8 mouse cellular contexts compared by ENCODE assay signal in genomic region chr11:70608381-70609066, GRCm38 (mm10). TPM values are rescaled to one million over a fixed set of nuclear protein-coding genes. Genes with fewer than 3 reads are reported as not detected.
A peak's percentile ranks its signal among the peaks of the same experiment; 100 is the strongest.
DNase-seq lines count a peak whose midpoint lies in the region; ATAC-seq and TF ChIP-seq lines count a peak whose summit lies in the region.

No protein-coding gene starts in this region.

- peak; percentile 49; the same call in 1 of the 2 replicates for TF ChIP-seq CTCF in thymus, adult 2 months (IDR thresholded peaks at IDR 0.05; ENCODE audit: borderline replicate concordance, control insufficient read depth, extremely low read depth, insufficient read depth, low read length, poor library complexity)
- peak; percentile 58 for TF ChIP-seq CTCF in liver, postnatal 0 days (IDR thresholded peaks at IDR 0.05; ENCODE audit: low read depth)

- H3K4me2 ChIP-seq in forebrain, embryonic 11.5 days (ENCODE audit: low read depth, low read length, severe bottlenecking), result no peak overlapping the region
- no peak overlapping the region for H3K4me2 ChIP-seq in forebrain, embryonic 12.5 days
- no peak overlapping the region for H3K4me2 ChIP-seq in liver, postnatal 0 days (ENCODE audit: low read depth, low read length)
- H3K4me2 ChIP-seq in midbrain, embryonic 15.5 days, result no peak overlapping the region

- H3K9ac ChIP-seq in forebrain, embryonic 11.5 days (ENCODE audit: low read length), result no peak overlapping the region
- no peak overlapping the region for H3K9ac ChIP-seq in forebrain, embryonic 12.5 days
- H3K9ac ChIP-seq in liver, postnatal 0 days (replicated peaks), result no peak overlapping the region
- H3K9ac ChIP-seq in midbrain, embryonic 15.5 days, result no peak overlapping the region

- no peaks in the 10 kb centered on the region; the same call in 1 of the 2 replicates for H3K36me3 ChIP-seq in forebrain, embryonic 11.5 days (ENCODE audit: control insufficient read depth, insufficient read depth, low read length)
- peaks cover 92% of the 10 kb centered on the region for H3K36me3 ChIP-seq in forebrain, embryonic 12.5 days (replicated peaks)
- H3K36me3 ChIP-seq in thymus, adult 2 months (ENCODE audit: control insufficient read depth, insufficient read depth, low read length), result peaks cover 40% of the 10 kb centered on the region
- H3K36me3 ChIP-seq in liver, postnatal 0 days (replicated peaks; ENCODE audit: insufficient read depth, low read length), result peaks cover 44% of the 10 kb centered on the region
- H3K36me3 ChIP-seq in midbrain, embryonic 15.5 days (replicated peaks), result peaks cover 67% of the 10 kb centered on the region

- no peaks in the 10 kb centered on the region for H3K9me3 ChIP-seq in forebrain, embryonic 11.5 days (ENCODE audit: control insufficient read depth, low read length)
- H3K9me3 ChIP-seq in forebrain, embryonic 12.5 days, result no peaks in the 10 kb centered on the region
- no peaks in the 10 kb centered on the region for H3K9me3 ChIP-seq in liver, postnatal 0 days (ENCODE audit: low read length)
- no peaks in the 10 kb centered on the region for H3K9me3 ChIP-seq in midbrain, embryonic 15.5 days

- H3K4me1 ChIP-seq in forebrain, embryonic 11.5 days (replicated peaks; ENCODE audit: control insufficient read depth, insufficient read depth, low read length), result no peaks in the 10 kb centered on the region
- no peaks in the 10 kb centered on the region for H3K4me1 ChIP-seq in forebrain, embryonic 12.5 days
- H3K4me1 ChIP-seq in thymus, adult 2 months (replicated peaks; ENCODE audit: control insufficient read depth, insufficient read depth, low read length), result no peaks in the 10 kb centered on the region
- no peaks in the 10 kb centered on the region for H3K4me1 ChIP-seq in liver, postnatal 0 days (ENCODE audit: insufficient read depth)
- no peaks in the 10 kb centered on the region for H3K4me1 ChIP-seq in midbrain, embryonic 15.5 days

- no peak for TF ChIP-seq POLR2A in thymus, adult 2 months (IDR thresholded peaks at IDR 0.05; ENCODE audit: control insufficient read depth, extremely low read depth, insufficient read depth, low read length, poor library complexity)

- H3K27ac ChIP-seq in forebrain, embryonic 11.5 days (ENCODE audit: low read depth, low read length), result no peak overlapping the region
- no peak overlapping the region for H3K27ac ChIP-seq in forebrain, embryonic 12.5 days
- H3K27ac ChIP-seq in thymus, adult 2 months (ENCODE audit: control insufficient read depth, insufficient read depth, low read length), result no peak overlapping the region
- H3K27ac ChIP-seq in liver, postnatal 0 days (ENCODE audit: low read depth), result no peak overlapping the region
- H3K27ac ChIP-seq in midbrain, embryonic 15.5 days, result no peak overlapping the region

- H3K27me3 ChIP-seq in forebrain, embryonic 11.5 days (ENCODE audit: control insufficient read depth, insufficient read depth, low read length), result no peaks in the 10 kb centered on the region
- no peaks in the 10 kb centered on the region for H3K27me3 ChIP-seq in forebrain, embryonic 12.5 days
- no peaks in the 10 kb centered on the region for H3K27me3 ChIP-seq in thymus, adult 2 months (ENCODE audit: control insufficient read depth, insufficient read depth, low read length)
- no peaks in the 10 kb centered on the region for H3K27me3 ChIP-seq in liver, postnatal 0 days (ENCODE audit: insufficient read depth, low read length)
- no peaks in the 10 kb centered on the region for H3K27me3 ChIP-seq in midbrain, embryonic 15.5 days (replicated peaks)

- WGBS in forebrain, embryonic 11.5 days, result 90% methylated on average over 25 of the region's 26 CpGs
- WGBS in forebrain, embryonic 12.5 days, result 92% methylated on average over 26 of the region's 26 CpGs
- 97% methylated on average over 26 of the region's 26 CpGs for WGBS in thymus, adult 2 months
- WGBS in liver, postnatal 0 days (ENCODE audit: insufficient replicate concordance), result 81% methylated on average over 26 of the region's 26 CpGs
- 89% methylated on average over 26 of the region's 26 CpGs for WGBS in midbrain, embryonic 15.5 days

- no peak overlapping the region for H3K4me3 ChIP-seq in forebrain, embryonic 11.5 days (ENCODE audit: low read depth, low read length)
- no peak overlapping the region for H3K4me3 ChIP-seq in forebrain, embryonic 12.5 days (replicated peaks)
- no peak overlapping the region for H3K4me3 ChIP-seq in thymus, adult 2 months (ENCODE audit: control insufficient read depth, insufficient read depth, low read length)
- H3K4me3 ChIP-seq in liver, postnatal 0 days (ENCODE audit: low read depth, low read length), result no peak overlapping the region
- H3K4me3 ChIP-seq in midbrain, embryonic 15.5 days, result no peak overlapping the region

- TF ChIP-seq EP300 in liver, postnatal 0 days (IDR thresholded peaks at IDR 0.05; ENCODE audit: low read depth), result no peak

- DNase-seq in forebrain, embryonic 11.5 days (ENCODE audit: low spot score), result peak; percentile 62
- peak; percentile 38 for DNase-seq in thymus, adult 2 months
- DNase-seq in thymus, adult 18-20 months, result no peak
- DNase-seq in liver, postnatal 0 days, result peak; percentile 56
- DNase-seq in urinary bladder, postnatal 36 days (ENCODE audit: low spot score in 2 of 2), result no peak
- DNase-seq in layer of hippocampus, adult 11-12 months (ENCODE audit: low spot score), result no peak

- ATAC-seq in forebrain, embryonic 11.5 days (replicated peaks; ENCODE audit: low FRiP score), result no peak
- no peak for ATAC-seq in forebrain, embryonic 12.5 days (ENCODE audit: low FRiP score)
- ATAC-seq in liver, postnatal 0 days, result peak; percentile 15; the same call in 1 of the 2 replicates
- ATAC-seq in midbrain, embryonic 15.5 days (replicated peaks), result no peak

RNA-seq across cellular contexts. Expression of gene 4930544D05Rik, which starts 7.1 kb away (rescaled TPM):
- not detected in 2 replicates for polyA plus RNA-seq in forebrain, embryonic 11.5 days (2014; fragmentation: Nextera tagmentation; extraction: Ambion mirVana)
- polyA plus RNA-seq in forebrain, embryonic 12.5 days (2016; fragmentation: Nextera tagmentation; extraction: Ambion mirVana), result not detected in 2 replicates
- polyA plus RNA-seq in thymus, adult 2 months (2012; rRNA removed), result 0.15 TPM in 1 of 2 replicates, not detected in the other
- not detected in 2 replicates for polyA plus RNA-seq in liver, postnatal 0 days (2015; fragmentation: Nextera tagmentation; extraction: Ambion mirVana)
- polyA plus RNA-seq in midbrain, embryonic 15.5 days (2015; fragmentation: Nextera tagmentation; extraction: Ambion mirVana), result not detected in 2 replicates

RNA-seq across cellular contexts. Expression of gene Chrne, which starts 10.5 kb away (rescaled TPM):
- polyA plus RNA-seq in forebrain, embryonic 11.5 days (2014; fragmentation: Nextera tagmentation; extraction: Ambion mirVana), result not detected in 2 replicates
- polyA plus RNA-seq in forebrain, embryonic 12.5 days (2016; fragmentation: Nextera tagmentation; extraction: Ambion mirVana), result not detected in 2 replicates
- polyA plus RNA-seq in thymus, adult 2 months (2012; rRNA removed), result 0.53 and 1.1 TPM in 2 replicates
- 0.19 TPM in 1 of 2 replicates, not detected in the other for polyA plus RNA-seq in liver, postnatal 0 days (2015; fragmentation: Nextera tagmentation; extraction: Ambion mirVana)
- not detected in 2 replicates for polyA plus RNA-seq in midbrain, embryonic 15.5 days (2015; fragmentation: Nextera tagmentation; extraction: Ambion mirVana)

RNA-seq across cellular contexts. Expression of gene Gp1ba, which starts 30.4 kb away (rescaled TPM):
- 1.1 and 1.3 TPM in 2 replicates for polyA plus RNA-seq in forebrain, embryonic 11.5 days (2014; fragmentation: Nextera tagmentation; extraction: Ambion mirVana)
- polyA plus RNA-seq in forebrain, embryonic 12.5 days (2016; fragmentation: Nextera tagmentation; extraction: Ambion mirVana), result 0.23 and 0.33 TPM in 2 replicates
- 0.04 TPM in 2 replicates for polyA plus RNA-seq in thymus, adult 2 months (2012; rRNA removed)
- polyA plus RNA-seq in liver, postnatal 0 days (2015; fragmentation: Nextera tagmentation; extraction: Ambion mirVana), result 3.5 and 4.1 TPM in 2 replicates
- 0.11 and 0.14 TPM in 2 replicates for polyA plus RNA-seq in midbrain, embryonic 15.5 days (2015; fragmentation: Nextera tagmentation; extraction: Ambion mirVana)

RNA-seq across cellular contexts. Expression of gene Rnf167, which starts 38.5 kb away (rescaled TPM):
- polyA plus RNA-seq in forebrain, embryonic 11.5 days (2014; fragmentation: Nextera tagmentation; extraction: Ambion mirVana), result 88.0 and 90.0 TPM in 2 replicates
- polyA plus RNA-seq in forebrain, embryonic 12.5 days (2016; fragmentation: Nextera tagmentation; extraction: Ambion mirVana), result 85.1 and 96.1 TPM in 2 replicates
- 285 and 346 TPM in 2 replicates for polyA plus RNA-seq in thymus, adult 2 months (2012; rRNA removed)
- 54.8 and 55.3 TPM in 2 replicates for polyA plus RNA-seq in liver, postnatal 0 days (2015; fragmentation: Nextera tagmentation; extraction: Ambion mirVana)
- polyA plus RNA-seq in midbrain, embryonic 15.5 days (2015; fragmentation: Nextera tagmentation; extraction: Ambion mirVana), result 114 and 122 TPM in 2 replicates

RNA-seq across cellular contexts. Expression of gene Slc25a11, which starts 38.8 kb away (rescaled TPM):
- 129 and 137 TPM in 2 replicates for polyA plus RNA-seq in forebrain, embryonic 11.5 days (2014; fragmentation: Nextera tagmentation; extraction: Ambion mirVana)
- 139 and 141 TPM in 2 replicates for polyA plus RNA-seq in forebrain, embryonic 12.5 days (2016; fragmentation: Nextera tagmentation; extraction: Ambion mirVana)
- 132 and 162 TPM in 2 replicates for polyA plus RNA-seq in thymus, adult 2 months (2012; rRNA removed)
- 140 and 143 TPM in 2 replicates for polyA plus RNA-seq in liver, postnatal 0 days (2015; fragmentation: Nextera tagmentation; extraction: Ambion mirVana)
- 180 and 181 TPM in 2 replicates for polyA plus RNA-seq in midbrain, embryonic 15.5 days (2015; fragmentation: Nextera tagmentation; extraction: Ambion mirVana)

Comparison
In these comparisons a context has a peak if more than half of its experiments do, and no peak if none do; other contexts are left out.
1. DNase-seq: peak in forebrain, embryonic 11.5 days (single experiment), thymus, adult 2 months (single experiment) and liver, postnatal 0 days (single experiment); none in thymus, adult 18-20 months (0 of 2), urinary bladder, postnatal 36 days (0 of 2) and layer of hippocampus, adult 11-12 months (single experiment).